Mouse (Mus musculus) stomach, postnatal 0 days (tissue): ENCODE results near the gene Mlkl. TPM values are rescaled to one million over a fixed set of nuclear protein-coding genes. Genes with fewer than 3 reads are reported as not detected.

Experiments used
- ATAC-seq: fragments of 200-750 bp; cut with Nextera tagmentation; 2 replicates; pipeline ENCODE4 v1.8.0; 2017; ENCODE audit not compliant: low FRiP score, low TSS enrichment
- DNase-seq: peaks from one replicate; pipeline ENCODE4 v3.0.0-alpha.2; 2016; ENCODE audit warnings: low spot score
- H3K27ac ChIP-seq: fragments of 300-500 bp; sonication (generic); replicated peaks from 2 replicates; pipeline ENCODE4 v1.5.1; 2014; ENCODE audit warnings: mild to moderate bottlenecking, control low read depth
- H3K27me3 ChIP-seq: fragments of 300-500 bp; sonication (generic); 2 replicates; pipeline ENCODE4 v1.6.1; 2014; ENCODE audit warnings: low read length; ENCODE audit not compliant: control insufficient read depth, insufficient read depth
- H3K36me3 ChIP-seq: fragments of 300-500 bp; sonication (generic); 2 replicates; pipeline ENCODE4 v1.6.1; 2014; ENCODE audit warnings: low read length, mixed read lengths; ENCODE audit not compliant: control insufficient read depth, insufficient read depth
- H3K4me1 ChIP-seq: fragments of 300-500 bp; sonication (generic); replicated peaks from 2 replicates; pipeline ENCODE4 v1.6.1; 2014; ENCODE audit warnings: antibody characterized with exemption; ENCODE audit not compliant: control insufficient read depth, insufficient read depth
- H3K4me2 ChIP-seq: fragments of 300-500 bp; sonication (generic); replicated peaks from 2 replicates; pipeline ENCODE4 v1.6.1; 2014; ENCODE audit warnings: low read depth, mild to moderate bottlenecking, control low read depth, moderate library complexity
- H3K4me3 ChIP-seq: fragments of 300-500 bp; sonication (generic); 2 replicates; pipeline ENCODE4 v1.5.1; 2014; ENCODE audit warnings: low read depth, low read length, control low read depth
- H3K9ac ChIP-seq: fragments of 300-500 bp; sonication (generic); 2 replicates; pipeline ENCODE4 v1.6.1; 2014; ENCODE audit warnings: mild to moderate bottlenecking, low read length, control low read depth, mixed read lengths
- H3K9me3 ChIP-seq: fragments of 300-500 bp; sonication (generic); 2 replicates; pipeline ENCODE4 v1.6.1; 2016; ENCODE audit warnings: low read length; ENCODE audit not compliant: control insufficient read depth
- CTCF ChIP-seq: IDR thresholded peaks from 2 replicates; pipeline ENCODE4 v1.5.1; 2016; ENCODE audit warnings: antibody characterized with exemption, low read depth, mild to moderate bottlenecking, moderate library complexity
- EP300 ChIP-seq: optimal IDR thresholded peaks from 2 replicates; pipeline ENCODE3; 2016; ENCODE audit warnings: antibody characterized with exemption
- WGBS: fragments of 180-500 bp; shearing (Covaris S2); extraction: QIAGEN DNeasy Blood & Tissue Kit; methylation state at CpG from one replicate; pipeline ENCODE4 v1.1.7; 2014; 5-methylcytosine and 5-hydroxymethylcytosine counted together
- polyA plus RNA-seq: library from polyadenylated mRNA; unstranded; fragments of >200 nt; fragmentation: Nextera tagmentation; extraction: Ambion mirVana; gene quantifications from 2 replicates; pipeline ENCODE4 v1.2.1, GENCODE M21; 2015

The Mlkl gene
- polyA plus RNA-seq, 1 experiment from 2014 or later = 4.8 TPM

DNA sequence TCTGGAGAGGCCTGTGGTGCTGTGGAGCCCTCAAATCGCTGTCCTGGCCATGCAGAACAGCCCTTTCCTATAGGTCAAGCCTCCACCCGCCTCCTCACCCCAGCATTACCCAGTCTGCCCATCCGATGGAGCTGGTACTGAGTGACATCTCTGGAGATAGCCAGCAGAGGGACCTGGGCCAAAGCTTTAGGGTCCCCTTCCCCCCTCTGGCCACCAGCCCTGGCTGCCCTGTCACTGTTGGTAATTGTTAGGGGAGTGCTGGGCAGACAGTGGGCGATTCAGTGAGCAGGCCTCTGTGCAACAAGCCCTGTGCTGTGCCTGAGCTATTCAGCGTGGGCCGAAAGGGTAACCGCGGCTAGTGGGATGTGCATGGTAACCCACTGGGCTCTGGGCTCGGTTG is 15.5 kb upstream of the Mlkl start:
- TF ChIP-seq CTCF (no peak), EP300 (no peak)
- Histone ChIP-seq H3K9ac (no peak overlapping the region), H3K9me3 (no peaks in the 10 kb centered on the region), H3K4me3 (no peak overlapping the region), H3K27me3 (no peaks in the 10 kb centered on the region), H3K4me1 (no peaks in the 10 kb centered on the region), H3K36me3 (no peaks in the 10 kb centered on the region), H3K4me2 (no peak overlapping the region), H3K27ac (no peak overlapping the region)
- ATAC-seq (no peak), DNase-seq (no peak)
- WGBS = 86% methylated on average over 9 of the region's 9 CpGs

GRCm38 (mm10) chr8:111352289-111352688 is 14.3 kb upstream of the Mlkl start:
- Histone ChIP-seq H3K27ac (no peak overlapping the region), H3K9ac (no peak overlapping the region), H3K36me3 (no peaks in the 10 kb centered on the region), H3K4me3 (no peak overlapping the region), H3K27me3 (no peaks in the 10 kb centered on the region), H3K4me1 (no peaks in the 10 kb centered on the region), H3K9me3 (no peaks in the 10 kb centered on the region), H3K4me2 (no peak overlapping the region)
- no peak for TF ChIP-seq EP300
- no peak for TF ChIP-seq CTCF
- DNase-seq = no peak
- ATAC-seq = no peak
- 86% methylated on average over 5 of the region's 5 CpGs for WGBS

DNA sequence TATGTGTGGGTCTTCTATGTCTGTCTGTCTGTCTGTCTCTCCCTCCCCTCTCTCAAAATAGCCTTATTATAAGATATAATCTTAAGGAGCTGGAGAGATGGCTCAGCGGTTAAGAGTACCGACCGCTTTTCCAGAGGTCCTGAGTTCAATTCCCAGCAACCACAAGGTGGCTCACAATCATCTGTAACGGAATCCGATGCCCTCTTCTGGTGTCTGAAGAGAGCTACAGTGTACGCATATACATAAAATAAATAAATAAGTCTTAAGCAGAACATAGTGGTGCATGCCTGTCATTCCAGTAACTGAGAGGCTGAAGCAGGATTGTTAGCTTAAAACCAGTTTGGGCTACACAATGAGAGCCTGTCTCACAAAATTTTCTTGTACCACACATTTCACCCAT is 12.6 kb upstream of the Mlkl start:
- no peak for TF ChIP-seq EP300
- peak; percentile 41 for TF ChIP-seq CTCF
- 85% methylated on average over 6 of the region's 6 CpGs for WGBS
- H3K27me3 ChIP-seq = no peaks in the 10 kb centered on the region
- DNase-seq (no peak), ATAC-seq (no peak)
- H3K4me1 ChIP-seq = no peaks in the 10 kb centered on the region
- H3K4me2 ChIP-seq = no peak overlapping the region
- H3K4me3 ChIP-seq = no peak overlapping the region
- no peaks in the 10 kb centered on the region for H3K36me3 ChIP-seq
- no peaks in the 10 kb centered on the region for H3K9me3 ChIP-seq
- H3K9ac ChIP-seq = no peak overlapping the region
- no peak overlapping the region for H3K27ac ChIP-seq

DNA sequence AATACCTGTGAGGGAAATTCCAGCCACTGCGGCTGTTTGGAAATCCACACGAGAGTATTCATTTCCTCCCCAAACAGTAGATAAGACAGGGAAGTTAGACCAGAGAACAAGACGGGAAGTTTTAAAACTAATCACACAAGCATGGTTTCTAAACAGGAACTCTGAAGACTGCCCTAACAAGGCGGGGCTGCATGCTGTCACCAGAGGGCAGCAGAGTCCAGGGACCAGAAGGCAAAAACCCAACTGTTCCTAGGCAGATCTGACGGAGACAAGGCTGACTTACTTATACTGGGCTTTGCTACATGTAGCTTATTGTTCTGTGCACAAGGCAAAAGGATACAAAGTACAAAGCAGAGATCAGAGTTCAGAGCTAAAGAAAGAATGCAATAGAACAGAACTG is 5.2 kb upstream of the Mlkl start:
- Histone ChIP-seq H3K9me3 (no peaks in the 10 kb centered on the region), H3K27ac (no peak overlapping the region), H3K9ac (no peak overlapping the region), H3K27me3 (no peaks in the 10 kb centered on the region), H3K36me3 (no peaks in the 10 kb centered on the region), H3K4me3 (no peak overlapping the region), H3K4me2 (no peak overlapping the region), H3K4me1 (no peaks in the 10 kb centered on the region)
- ATAC-seq = peak; percentile 82
- 10% methylated on average over 5 of the region's 5 CpGs for WGBS
- peak; percentile 89 for DNase-seq
- peak; percentile 99 for TF ChIP-seq CTCF
- TF ChIP-seq EP300 = no peak

DNA sequence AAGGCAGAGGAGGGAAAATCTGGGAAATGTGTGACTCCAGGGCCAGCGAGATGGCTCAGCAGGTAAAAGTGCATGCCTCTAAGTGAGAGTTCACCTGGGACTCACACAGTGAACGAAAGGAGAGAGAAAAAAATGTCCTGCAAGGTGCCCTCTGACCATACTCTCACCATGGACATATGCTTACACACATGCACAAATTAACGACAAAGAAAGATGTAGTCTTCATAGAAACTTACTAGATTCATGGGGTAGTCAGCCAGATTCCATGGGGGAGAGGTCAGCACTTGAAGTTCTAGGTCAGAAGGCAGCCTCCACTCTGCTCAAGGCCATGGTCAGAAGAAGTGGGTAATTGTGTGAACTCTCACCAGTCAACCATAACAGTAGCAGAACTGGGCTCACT is 2.2 kb upstream of the Mlkl start:
- Histone ChIP-seq H3K4me3 (no peak overlapping the region), H3K27ac (no peak overlapping the region), H3K4me1 (no peaks in the 10 kb centered on the region), H3K9ac (no peak overlapping the region), H3K4me2 (no peak overlapping the region), H3K36me3 (no peaks in the 10 kb centered on the region), H3K27me3 (no peaks in the 10 kb centered on the region), H3K9me3 (no peaks in the 10 kb centered on the region)
- ATAC-seq (no peak), DNase-seq (no peak)
- no peak for TF ChIP-seq CTCF
- TF ChIP-seq EP300 = no peak
- 60% methylated on average over 3 of the region's 3 CpGs for WGBS

DNA sequence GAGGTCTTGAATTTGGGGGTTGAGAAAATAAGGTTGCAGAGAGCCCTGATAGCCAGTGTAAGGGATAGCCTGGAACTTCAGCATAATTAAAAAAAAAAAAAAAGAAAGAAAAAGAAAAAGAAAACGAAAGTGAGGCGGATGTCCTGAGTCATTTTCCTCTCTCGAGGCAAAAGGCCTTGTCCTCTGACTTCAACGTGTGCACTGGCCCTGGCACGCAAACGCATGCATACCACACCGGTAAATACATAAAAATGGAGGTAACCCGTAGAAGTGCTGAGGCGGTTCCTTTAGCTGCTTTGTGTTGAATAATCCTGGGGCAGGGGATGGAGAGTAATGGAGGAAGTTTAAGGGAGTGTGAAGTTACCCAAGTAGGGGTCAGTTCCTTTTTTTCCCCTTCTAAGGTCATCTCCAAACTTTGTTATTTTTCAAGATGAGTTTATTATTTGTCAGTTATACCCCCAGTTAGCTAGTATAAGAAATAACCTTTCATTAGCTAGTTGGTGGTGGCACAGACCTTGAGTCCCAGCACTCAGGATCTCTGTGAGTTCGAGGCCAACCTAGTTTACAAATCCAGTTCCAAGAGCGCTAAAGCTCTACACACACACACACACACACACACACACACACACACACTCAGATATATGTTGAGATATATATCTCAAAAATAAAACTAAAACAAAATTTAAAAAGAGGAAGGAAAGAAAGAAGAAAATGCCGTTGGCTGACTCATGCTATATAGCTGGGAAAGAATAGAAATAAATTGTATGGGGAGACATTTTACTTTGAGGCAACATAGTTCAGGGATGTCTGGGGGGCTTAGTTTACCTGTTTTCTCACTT is 612 bp upstream of the Mlkl start:
- H3K27ac ChIP-seq = no peak overlapping the region
- 37% methylated on average over 12 of the region's 12 CpGs for WGBS

More for the DNA sequence above, 612 bp upstream of the Mlkl start:
- Histone ChIP-seq H3K9me3 (no peaks in the 10 kb centered on the region), H3K27me3 (no peaks in the 10 kb centered on the region), H3K36me3 (no peaks in the 10 kb centered on the region), H3K4me1 (no peaks in the 10 kb centered on the region), H3K9ac (no peak overlapping the region; the same call in 1 of the 2 replicates), H3K4me3 (peak overlapping the region; percentile 54), H3K4me2 (peak overlapping the region; percentile 82)
- TF ChIP-seq CTCF (no peak), EP300 (no peak)
- DNase-seq (no peak), ATAC-seq (no peak)
